Mouse (Mus musculus): ENCODE data around the gene Tmem87b.

Tmem87b gene

GRCm38 (mm10) chr2:128818956-128819643, 1.2 kb downstream of the Tmem87b start:
- DNase-seq (ENCODE audit: low read depth, low spot score): no peak

GRCm38 (mm10) chr2:128820631-128821030, 2.7 kb downstream of the Tmem87b start:
- no peak for DNase-seq (ENCODE audit: low read depth, low spot score)

- no peak for DNase-seq (ENCODE audit: low read depth, low spot score)
Observed at GRCm38 (mm10) chr2:128823893-128824292, 6.0 kb downstream of the Tmem87b start.

- no peak for DNase-seq (ENCODE audit: low read depth, low spot score)
Observed at GRCm38 (mm10) chr2:128827787-128828186, 9.9 kb downstream of the Tmem87b start.

- no peak for DNase-seq (ENCODE audit: low read depth, low spot score)
Observed at GRCm38 (mm10) chr2:128832611-128833010, 14.7 kb downstream of the Tmem87b start.

GRCm38 (mm10) chr2:128833035-128833434, 15.1 kb downstream of the Tmem87b start:
- no peak for DNase-seq (ENCODE audit: low read depth, low spot score)

- DNase-seq (ENCODE audit: low read depth, low spot score): no peak
Observed at GRCm38 (mm10) chr2:128833435-128833834, 15.5 kb downstream of the Tmem87b start.

- no peak for DNase-seq (ENCODE audit: low read depth, low spot score)
Observed at GRCm38 (mm10) chr2:128837531-128837930, 19.6 kb downstream of the Tmem87b start.

- DNase-seq (ENCODE audit: low read depth, low spot score): no peak
Observed at GRCm38 (mm10) chr2:128838611-128839010, 20.7 kb downstream of the Tmem87b start.

GRCm38 (mm10) chr2:128839501-128839900, 21.6 kb downstream of the Tmem87b start:
- DNase-seq (ENCODE audit: low read depth, low spot score): no peak

- no peak for DNase-seq (ENCODE audit: low read depth, low spot score)
Observed at GRCm38 (mm10) chr2:128842437-128842836, 24.5 kb downstream of the Tmem87b start.

GRCm38 (mm10) chr2:128850036-128850435, 32.1 kb downstream of the Tmem87b start:
- DNase-seq (ENCODE audit: low read depth, low spot score): no peak

- no peak for DNase-seq (ENCODE audit: low read depth, low spot score)
Observed at GRCm38 (mm10) chr2:128856673-128857072, 38.8 kb downstream of the Tmem87b start.

GRCm38 (mm10) chr2:128858962-128859361, 41.0 kb downstream of the Tmem87b start:
- no peak for DNase-seq (ENCODE audit: low read depth, low spot score)

GRCm38 (mm10) chr2:128859861-128860260, 41.9 kb downstream of the Tmem87b start:
- DNase-seq (ENCODE audit: low read depth, low spot score): no peak

- DNase-seq (ENCODE audit: low read depth, low spot score): no peak
Observed at GRCm38 (mm10) chr2:128862636-128863035, 44.7 kb downstream of the Tmem87b start, which contains the start of gene Fbln7. Gene Fbln7 (plus strand): TSS chr2:128862981.

- no peak for DNase-seq (ENCODE audit: low read depth, low spot score)
Observed at GRCm38 (mm10) chr2:128863777-128864331, 45.9 kb downstream of the Tmem87b start.

- DNase-seq (ENCODE audit: low read depth, low spot score): no peak
Observed at GRCm38 (mm10) chr2:128865061-128865460, 47.1 kb downstream of the Tmem87b start.

GRCm38 (mm10) chr2:128871656-128872055, 53.7 kb downstream of the Tmem87b start:
- DNase-seq (ENCODE audit: low read depth, low spot score): no peak

- no peak for DNase-seq (ENCODE audit: low read depth, low spot score)
Observed at GRCm38 (mm10) chr2:128872256-128872655, 54.3 kb downstream of the Tmem87b start.

- no peak for DNase-seq (ENCODE audit: low read depth, low spot score)
Observed at GRCm38 (mm10) chr2:128875526-128875925, 57.6 kb downstream of the Tmem87b start.

GRCm38 (mm10) chr2:128881236-128881635, 63.3 kb downstream of the Tmem87b start:
- DNase-seq (ENCODE audit: low read depth, low spot score): no peak

- no peak for DNase-seq (ENCODE audit: low read depth, low spot score)
Observed at GRCm38 (mm10) chr2:128885225-128885811, 67.4 kb downstream of the Tmem87b start.
